Mouse (Mus musculus): ENCODE measurements at regions not wholly inside any gene's neighbourhood (a gene's known extent, or its start where the extent isn't known, plus 50 kb on each side); places are given as distances from the start of the nearest gene placed in this dataset.

DNA sequence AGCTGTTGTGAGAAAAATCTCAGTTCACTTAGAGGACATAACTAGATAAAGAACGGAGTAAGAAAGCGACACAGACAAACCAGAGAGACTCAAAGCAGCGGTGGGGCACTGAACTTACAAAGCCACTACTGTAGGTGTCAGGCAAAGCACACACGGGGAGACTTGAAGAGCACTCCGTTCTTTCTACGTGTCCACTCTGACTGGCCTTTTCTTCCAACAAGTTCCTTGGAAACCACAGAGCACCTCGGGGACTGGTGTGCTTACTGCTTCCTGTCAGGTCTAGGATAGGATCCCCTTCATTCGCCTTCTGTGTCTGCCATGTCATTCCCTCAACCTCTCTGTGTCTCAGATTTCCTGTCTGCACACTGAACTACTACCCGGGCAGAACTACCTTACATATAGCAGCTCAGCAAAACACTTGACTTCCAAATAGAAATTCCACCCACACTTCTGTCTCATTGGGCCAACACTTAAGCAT is 71.9 kb upstream of the Hmcn1 start:
- no peak for TF ChIP-seq CTCF (IDR thresholded peaks at IDR 0.05; ENCODE audit: insufficient read depth, low read depth, low read length)
- no peak for TF ChIP-seq POLR2A (IDR thresholded peaks at IDR 0.05; ENCODE audit: insufficient read depth, low read depth, low read length)
